Mouse (Mus musculus): ENCODE measurements around the gene Asic2. TPM values are rescaled to one million over a fixed set of nuclear protein-coding genes. Genes with fewer than 3 reads are reported as not detected.

Asic2 gene
- polyA plus RNA-seq, 1 experiment: 0.08 TPM

GRCm38 (mm10) chr11:81153161-81153840 is 815.0 kb downstream of the Asic2 start:
- H3K4me1 ChIP-seq (replicated peaks; ENCODE audit: control insufficient read depth, insufficient read depth, low read length): no peaks in the 10 kb centered on the region
- no peaks in the 10 kb centered on the region for H3K36me3 ChIP-seq (ENCODE audit: control insufficient read depth, insufficient read depth, low read length)
- H3K27ac ChIP-seq (ENCODE audit: control insufficient read depth, insufficient read depth, low read length): no peak overlapping the region
- no peak for DNase-seq
- no peaks in the 10 kb centered on the region; the same call in 1 of the 2 replicates for H3K27me3 ChIP-seq (ENCODE audit: control insufficient read depth, insufficient read depth, low read length)
- H3K4me3 ChIP-seq (ENCODE audit: control insufficient read depth, insufficient read depth, low read length): no peak overlapping the region
- 3% methylated on average over 57 of the region's 57 CpGs for WGBS
- no peak for TF ChIP-seq POLR2A (IDR thresholded peaks at IDR 0.05; ENCODE audit: control insufficient read depth, extremely low read depth, insufficient read depth, low read length, poor library complexity)
- no peak for TF ChIP-seq CTCF (IDR thresholded peaks at IDR 0.05; ENCODE audit: borderline replicate concordance, control insufficient read depth, extremely low read depth, insufficient read depth, low read length, poor library complexity)

- no peaks in the 10 kb centered on the region for H3K4me1 ChIP-seq (replicated peaks; ENCODE audit: control insufficient read depth, insufficient read depth, low read length)
- H3K27ac ChIP-seq (ENCODE audit: control insufficient read depth, insufficient read depth, low read length): no peak overlapping the region
- no peak overlapping the region for H3K4me3 ChIP-seq (ENCODE audit: control insufficient read depth, insufficient read depth, low read length)
- TF ChIP-seq POLR2A (IDR thresholded peaks at IDR 0.05; ENCODE audit: control insufficient read depth, extremely low read depth, insufficient read depth, low read length, poor library complexity) (no peak), CTCF (IDR thresholded peaks at IDR 0.05; ENCODE audit: borderline replicate concordance, control insufficient read depth, extremely low read depth, insufficient read depth, low read length, poor library complexity) (no peak)
- no peak for DNase-seq
- H3K27me3 ChIP-seq (ENCODE audit: control insufficient read depth, insufficient read depth, low read length): no peaks in the 10 kb centered on the region; the same call in 1 of the 2 replicates
- H3K36me3 ChIP-seq (ENCODE audit: control insufficient read depth, insufficient read depth, low read length): no peaks in the 10 kb centered on the region
- 9% methylated on average over 53 of the region's 55 CpGs for WGBS
Observed at GRCm38 (mm10) chr11:81152460-81153160, 815.6 kb downstream of the Asic2 start.

GRCm38 (mm10) chr11:81152021-81152385 is 816.3 kb downstream of the Asic2 start:
- WGBS: 12% methylated on average over 42 of the region's 42 CpGs
- Histone ChIP-seq H3K27ac (ENCODE audit: control insufficient read depth, insufficient read depth, low read length) (no peak overlapping the region), H3K27me3 (ENCODE audit: control insufficient read depth, insufficient read depth, low read length) (no peaks in the 10 kb centered on the region; the same call in 1 of the 2 replicates), H3K4me3 (ENCODE audit: control insufficient read depth, insufficient read depth, low read length) (no peak overlapping the region), H3K4me1 (replicated peaks; ENCODE audit: control insufficient read depth, insufficient read depth, low read length) (no peaks in the 10 kb centered on the region), H3K36me3 (ENCODE audit: control insufficient read depth, insufficient read depth, low read length) (no peaks in the 10 kb centered on the region)
- no peak for DNase-seq
- no peak for TF ChIP-seq CTCF (IDR thresholded peaks at IDR 0.05; ENCODE audit: borderline replicate concordance, control insufficient read depth, extremely low read depth, insufficient read depth, low read length, poor library complexity)
- no peak for TF ChIP-seq POLR2A (IDR thresholded peaks at IDR 0.05; ENCODE audit: control insufficient read depth, extremely low read depth, insufficient read depth, low read length, poor library complexity)

- H3K27ac ChIP-seq (ENCODE audit: control insufficient read depth, insufficient read depth, low read length): no peak overlapping the region
- H3K27me3 ChIP-seq (ENCODE audit: control insufficient read depth, insufficient read depth, low read length): no peaks in the 10 kb centered on the region; the same call in 1 of the 2 replicates
- TF ChIP-seq POLR2A (IDR thresholded peaks at IDR 0.05; ENCODE audit: control insufficient read depth, extremely low read depth, insufficient read depth, low read length, poor library complexity) (no peak), CTCF (IDR thresholded peaks at IDR 0.05; ENCODE audit: borderline replicate concordance, control insufficient read depth, extremely low read depth, insufficient read depth, low read length, poor library complexity) (no peak)
- WGBS: 11% methylated on average over 36 of the region's 36 CpGs
- no peaks in the 10 kb centered on the region for H3K4me1 ChIP-seq (replicated peaks; ENCODE audit: control insufficient read depth, insufficient read depth, low read length)
- H3K4me3 ChIP-seq (ENCODE audit: control insufficient read depth, insufficient read depth, low read length): no peak overlapping the region
- no peaks in the 10 kb centered on the region for H3K36me3 ChIP-seq (ENCODE audit: control insufficient read depth, insufficient read depth, low read length)
- DNase-seq: no peak
Observed at GRCm38 (mm10) chr11:81151286-81152020, 816.8 kb downstream of the Asic2 start.

- no peaks in the 10 kb centered on the region; the same call in 1 of the 2 replicates for H3K27me3 ChIP-seq (ENCODE audit: control insufficient read depth, insufficient read depth, low read length)
- no peaks in the 10 kb centered on the region for H3K36me3 ChIP-seq (ENCODE audit: control insufficient read depth, insufficient read depth, low read length)
- WGBS: 87% methylated on average over 8 of the region's 8 CpGs
- no peak for DNase-seq
- no peak for TF ChIP-seq POLR2A (IDR thresholded peaks at IDR 0.05; ENCODE audit: control insufficient read depth, extremely low read depth, insufficient read depth, low read length, poor library complexity)
- TF ChIP-seq CTCF (IDR thresholded peaks at IDR 0.05; ENCODE audit: borderline replicate concordance, control insufficient read depth, extremely low read depth, insufficient read depth, low read length, poor library complexity): no peak
- H3K4me3 ChIP-seq (ENCODE audit: control insufficient read depth, insufficient read depth, low read length): no peak overlapping the region
- H3K4me1 ChIP-seq (replicated peaks; ENCODE audit: control insufficient read depth, insufficient read depth, low read length): no peaks in the 10 kb centered on the region
- no peak overlapping the region for H3K27ac ChIP-seq (ENCODE audit: control insufficient read depth, insufficient read depth, low read length)
Observed at GRCm38 (mm10) chr11:81150621-81151020, 817.6 kb downstream of the Asic2 start.

GRCm38 (mm10) chr11:81148423-81148822 is 819.8 kb downstream of the Asic2 start:
- H3K27ac ChIP-seq (ENCODE audit: control insufficient read depth, insufficient read depth, low read length): no peak overlapping the region
- TF ChIP-seq CTCF (IDR thresholded peaks at IDR 0.05; ENCODE audit: borderline replicate concordance, control insufficient read depth, extremely low read depth, insufficient read depth, low read length, poor library complexity): no peak
- TF ChIP-seq POLR2A (IDR thresholded peaks at IDR 0.05; ENCODE audit: control insufficient read depth, extremely low read depth, insufficient read depth, low read length, poor library complexity): no peak
- 78% methylated on average over 10 of the region's 10 CpGs for WGBS

More at GRCm38 (mm10) chr11:81148423-81148822, 819.8 kb downstream of the Asic2 start:
- no peaks in the 10 kb centered on the region for H3K36me3 ChIP-seq (ENCODE audit: control insufficient read depth, insufficient read depth, low read length)
- no peak for DNase-seq
- no peak overlapping the region for H3K4me3 ChIP-seq (ENCODE audit: control insufficient read depth, insufficient read depth, low read length)
- no peaks in the 10 kb centered on the region; the same call in 1 of the 2 replicates for H3K27me3 ChIP-seq (ENCODE audit: control insufficient read depth, insufficient read depth, low read length)
- H3K4me1 ChIP-seq (replicated peaks; ENCODE audit: control insufficient read depth, insufficient read depth, low read length): no peaks in the 10 kb centered on the region
